8 mouse cellular contexts compared by ENCODE assay signal in genomic region chr17:85090120-85091099, GRCm38 (mm10). TPM values are rescaled to one million over a fixed set of nuclear protein-coding genes. Genes with fewer than 3 reads are reported as not detected.
DNase-seq lines count a peak whose midpoint lies in the region; ATAC-seq lines count a peak whose summit lies in the region.

Prepl (minus strand) TSS chr17:85090241.
Camkmt (plus strand) TSS chr17:85090552.

- WGBS in lung, embryonic 16.5 days: under 1% methylated on average over 63 of the region's 63 CpGs

- peak within 1 kb of the TSS; percentile 94 for H3K4me2 ChIP-seq in lung, embryonic 16.5 days (ENCODE audit: low read depth, low read length)

- H3K9ac ChIP-seq in lung, embryonic 16.5 days (ENCODE audit: low read length): peak within 1 kb of the TSS; percentile 82

- H3K27ac ChIP-seq in lung, embryonic 16.5 days (ENCODE audit: low read length): peak within 1 kb of the TSS; percentile 82

- peaks cover 4% of the 10 kb centered on the region for H3K4me1 ChIP-seq in lung, embryonic 16.5 days (replicated peaks; ENCODE audit: control insufficient read depth, insufficient read depth, low read length)

- peak within 1 kb of the TSS; percentile 92 for H3K4me3 ChIP-seq in lung, embryonic 16.5 days (ENCODE audit: low read length)

- DNase-seq in MEL-GATA-1-ER (ENCODE audit: extremely low read depth, low read depth): peak; percentile 94
- DNase-seq in cerebellum, adult 8-10 months: peak; percentile 97
- DNase-seq in forelimb bud, embryonic 11.5 days (ENCODE audit: low read depth, low spot score): peak; percentile 98
- DNase-seq in layer of hippocampus, adult 9-10 months (ENCODE audit: low spot score): peak; percentile 91
- DNase-seq in ovary, postnatal 10 days (ENCODE audit: low spot score): peak; percentile 81
- peak; percentile 91 to 93 for DNase-seq in thymus, postnatal 10 days (ENCODE audit: low spot score in 2 of 2)

- peak; percentile 97 to 98 for ATAC-seq in hematopoietic stem cell, adult 5-6 weeks (replicated peaks in 1 of 2; ENCODE audit: insufficient read depth in 1 of 2, low FRiP score in 2 of 2, low TSS enrichment in 1 of 2, low read depth in 1 of 2, poor library complexity in 2 of 2, severe bottlenecking in 2 of 2)
- ATAC-seq in lung, embryonic 16.5 days (ENCODE audit: low read depth): peak; percentile 99

- no peaks in the 10 kb centered on the region for H3K36me3 ChIP-seq in lung, embryonic 16.5 days (ENCODE audit: control insufficient read depth, insufficient read depth, low read length)

- H3K27me3 ChIP-seq in lung, embryonic 16.5 days (ENCODE audit: control insufficient read depth, insufficient read depth, low read depth, low read length): no peaks in the 10 kb centered on the region

- H3K9me3 ChIP-seq in lung, embryonic 16.5 days (ENCODE audit: control insufficient read depth, low read length): no peaks in the 10 kb centered on the region

RNA-seq across cellular contexts. Expression of gene Prepl, which starts in this region (rescaled TPM):
- total RNA-seq in hematopoietic stem cell, adult 5-6 weeks (2017): 30.4 and 34.1 TPM in 2 replicates
- 24.6 and 26.0 TPM in 2 replicates for polyA plus RNA-seq in lung, embryonic 16.5 days (2015; fragmentation: Nextera tagmentation; extraction: Ambion mirVana)

RNA-seq across cellular contexts. Expression of gene Camkmt, which starts in this region (rescaled TPM):
- total RNA-seq in hematopoietic stem cell, adult 5-6 weeks (2017): 6.7 and 9.4 TPM in 2 replicates
- 10.9 and 11.7 TPM in 2 replicates for polyA plus RNA-seq in lung, embryonic 16.5 days (2015; fragmentation: Nextera tagmentation; extraction: Ambion mirVana)

Comparison
In these comparisons a context has a peak if more than half of its experiments do, and no peak if none do; other contexts are left out.
1. Peak in every context shown above with its lines: DNase-seq, ATAC-seq, H3K4me3 ChIP-seq and H3K27ac ChIP-seq.